Mouse (Mus musculus) urinary bladder, postnatal 14 days (tissue): ENCODE data around the gene Srp9.

ENCODE experiments used
- DNase-seq: peaks from one replicate; pipeline ENCODE4 v3.0.0; 2021; ENCODE audit warnings: low spot score

Gene Srp9

DNA sequence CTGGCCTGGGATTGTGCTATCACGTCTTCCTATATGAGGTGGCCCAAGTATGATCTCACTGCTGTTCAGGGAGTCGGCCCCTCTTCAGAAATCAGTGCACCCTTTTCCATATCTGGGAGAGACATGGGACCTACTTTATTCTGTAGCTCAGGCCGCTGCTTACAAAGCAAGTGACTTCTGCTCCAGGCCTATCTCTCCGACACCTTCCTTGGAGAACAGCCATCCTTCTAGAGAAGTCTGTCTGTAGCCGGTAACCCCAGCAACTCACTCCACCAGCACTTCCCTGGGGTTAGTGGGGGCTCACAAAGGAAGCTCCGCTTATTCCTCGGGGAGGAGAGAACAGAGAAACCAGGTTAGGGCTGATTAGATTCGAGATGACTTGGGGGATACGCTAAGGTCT lies 17.3 kb upstream of the Srp9 start:
- DNase-seq: no peak

DNA sequence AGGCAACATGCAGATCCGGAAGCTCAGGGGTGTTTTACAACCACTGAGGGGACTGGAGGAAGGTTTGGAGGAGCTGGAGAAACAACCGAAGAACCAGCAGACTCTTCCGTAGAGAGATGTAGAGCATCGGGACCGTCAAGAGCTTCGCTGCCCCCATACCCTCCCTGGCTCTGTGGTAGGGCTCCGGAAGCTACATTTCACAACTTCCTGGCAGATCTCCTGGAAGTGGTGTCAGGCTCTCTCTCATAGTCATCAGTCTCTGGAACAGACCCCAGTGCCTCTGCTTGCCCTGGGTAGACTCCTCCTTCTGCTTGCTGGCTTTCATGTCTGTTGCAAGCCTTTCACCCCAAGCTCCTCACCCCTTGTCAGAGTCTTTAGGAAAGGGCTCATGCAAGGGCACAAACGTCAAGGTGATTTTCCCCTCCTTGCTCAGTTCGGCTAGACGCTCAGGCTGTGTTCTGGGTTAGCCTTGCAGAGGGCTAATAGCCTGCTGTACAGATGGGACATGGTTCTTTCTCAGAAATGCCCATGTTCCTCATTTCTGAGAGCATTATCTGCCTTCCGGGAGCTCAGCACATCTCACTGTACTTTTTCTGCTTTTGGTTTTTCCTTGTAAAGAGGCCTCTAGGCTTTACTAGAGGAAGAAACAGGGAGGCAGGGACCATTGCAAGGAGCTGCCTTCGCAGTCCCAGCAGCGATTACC lies 16.0 kb upstream of the Srp9 start:
- peak; percentile 56 for DNase-seq

DNA sequence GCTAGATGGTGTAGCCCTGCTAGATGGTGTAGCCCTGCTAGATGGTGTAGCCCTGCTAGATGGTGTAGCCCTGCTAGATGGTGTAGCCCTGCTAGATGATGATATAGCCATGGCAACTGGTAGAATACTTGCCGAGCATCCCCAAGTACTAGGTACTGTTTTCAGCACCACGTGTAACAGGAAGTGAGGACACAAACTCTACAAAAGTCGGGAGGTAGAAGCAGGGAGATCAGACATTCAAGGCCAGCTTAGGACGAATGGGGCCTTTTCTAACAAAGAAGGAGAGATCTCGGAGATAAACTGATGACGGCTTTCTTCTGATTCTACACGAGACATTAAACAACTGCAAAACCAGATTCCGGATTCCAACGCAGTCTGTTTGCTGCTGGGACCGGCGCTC lies 14.4 kb upstream of the Srp9 start:
- DNase-seq: no peak

DNA sequence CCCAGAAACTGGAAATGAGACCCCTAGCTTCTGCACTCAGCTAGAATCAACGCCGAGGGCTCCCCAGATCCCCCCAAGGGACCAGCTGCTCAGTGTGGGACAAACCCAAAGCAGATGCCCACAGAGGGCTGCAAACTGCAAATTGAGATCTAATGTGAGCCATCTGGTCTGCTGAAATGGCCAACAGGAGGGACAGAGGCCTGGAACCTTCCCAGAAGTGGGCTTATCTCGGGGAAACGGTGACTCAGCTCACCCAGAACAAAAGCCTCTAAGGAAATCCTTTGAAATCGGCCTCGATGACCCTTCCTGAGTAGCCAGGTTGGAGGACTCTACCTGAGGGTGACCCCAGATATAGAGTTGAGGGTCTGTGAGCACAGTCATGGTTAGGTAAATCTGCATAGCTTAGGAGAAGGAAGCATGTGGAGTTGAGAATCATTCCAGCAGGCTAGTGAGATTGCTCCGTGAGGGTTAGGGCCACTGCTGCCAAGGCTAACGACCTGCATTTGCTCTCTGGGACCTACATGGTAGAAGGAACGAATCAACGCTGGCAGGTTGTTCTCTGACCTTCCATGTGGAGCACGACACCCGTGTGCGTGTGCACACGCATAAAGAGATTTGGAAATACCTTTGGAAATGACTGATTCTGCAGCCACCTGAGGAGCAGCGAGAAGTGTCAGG lies 13.7 kb upstream of the Srp9 start:
- peak; percentile 41 for DNase-seq

DNA sequence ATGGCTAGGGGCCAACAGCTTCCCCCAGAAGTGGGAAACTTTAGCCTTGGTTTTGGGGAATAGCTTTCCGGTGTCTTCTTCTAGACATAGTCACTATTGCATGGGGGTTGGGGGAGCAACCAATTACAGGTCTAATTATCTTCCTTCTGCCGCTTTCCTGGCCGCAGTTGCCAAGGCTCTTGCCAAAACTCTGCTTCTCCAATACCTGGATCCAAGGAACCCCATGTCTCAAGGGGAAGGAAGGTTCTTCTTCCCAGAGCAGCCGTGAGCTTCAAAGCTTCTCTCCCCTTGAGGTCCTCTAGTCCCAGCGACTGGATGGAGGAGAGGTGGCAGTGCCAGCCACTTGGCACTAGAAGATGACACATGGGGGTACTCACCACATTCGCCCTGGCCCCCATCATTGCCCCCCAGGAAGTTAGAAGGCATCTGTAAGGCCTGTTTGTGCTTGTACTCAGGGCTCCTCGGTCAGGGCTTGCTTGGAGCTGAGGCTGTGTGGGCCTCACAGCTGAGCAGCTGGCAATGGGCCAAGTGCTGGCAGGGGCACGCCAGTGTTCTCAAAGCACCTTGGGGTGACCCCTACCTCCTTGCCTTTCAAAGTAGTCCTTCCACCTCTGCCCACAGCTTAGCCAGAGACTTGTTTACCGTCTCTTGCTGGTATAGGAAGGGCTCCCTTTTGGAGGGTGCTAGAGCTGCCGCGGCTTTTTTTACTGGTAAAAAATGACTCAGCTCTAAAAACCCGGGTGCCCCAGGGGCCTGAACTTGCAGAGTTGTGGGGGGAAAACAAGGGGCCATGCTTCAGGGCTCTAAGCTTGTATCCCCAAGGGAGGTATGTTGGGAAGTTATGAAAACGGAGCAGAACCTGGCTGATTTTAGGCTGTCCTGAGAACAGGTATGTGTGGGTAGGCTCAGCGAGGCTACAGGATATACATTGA lies 12.9 kb upstream of the Srp9 start:
- peak; percentile 73 for DNase-seq

DNA sequence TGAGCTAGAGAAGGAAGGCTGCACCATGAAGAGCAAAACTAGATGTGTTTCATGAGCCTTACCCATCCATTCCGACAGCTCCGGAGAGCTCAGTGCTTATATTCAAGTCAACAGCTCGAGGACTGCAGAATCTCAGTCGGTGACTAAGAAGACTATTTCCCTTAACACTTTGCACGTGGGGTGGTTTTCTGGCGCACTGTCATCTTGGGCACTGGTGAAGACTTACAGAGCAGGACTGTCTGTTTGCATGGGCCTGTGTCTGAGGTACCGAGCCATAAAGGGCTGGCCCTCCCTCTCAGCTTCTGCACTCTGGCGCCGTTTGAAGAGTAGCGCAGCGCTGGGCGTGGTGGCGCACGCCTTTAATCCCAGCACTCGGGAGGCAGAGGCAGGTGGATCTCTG lies 12.2 kb upstream of the Srp9 start:
- no peak for DNase-seq

DNA sequence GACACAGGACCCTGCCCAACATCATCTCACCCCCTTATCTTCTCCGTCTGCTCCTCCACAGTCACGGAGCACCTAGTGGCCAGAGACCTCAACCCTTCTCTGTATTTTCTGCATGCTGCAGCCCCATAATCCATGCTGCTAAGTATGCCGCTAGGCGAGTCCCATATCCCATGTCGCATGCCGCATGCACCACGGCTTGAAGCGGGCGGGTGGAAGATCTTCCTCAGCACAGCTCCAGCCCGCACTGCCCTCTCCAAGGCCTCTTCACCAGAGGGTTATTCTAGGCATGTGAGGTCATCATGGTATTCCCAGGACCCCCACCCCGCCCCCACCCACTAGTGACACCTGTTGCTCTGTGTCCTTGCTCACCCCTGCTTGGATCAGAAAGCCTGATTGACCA lies 11.4 kb upstream of the Srp9 start:
- no peak for DNase-seq

DNA sequence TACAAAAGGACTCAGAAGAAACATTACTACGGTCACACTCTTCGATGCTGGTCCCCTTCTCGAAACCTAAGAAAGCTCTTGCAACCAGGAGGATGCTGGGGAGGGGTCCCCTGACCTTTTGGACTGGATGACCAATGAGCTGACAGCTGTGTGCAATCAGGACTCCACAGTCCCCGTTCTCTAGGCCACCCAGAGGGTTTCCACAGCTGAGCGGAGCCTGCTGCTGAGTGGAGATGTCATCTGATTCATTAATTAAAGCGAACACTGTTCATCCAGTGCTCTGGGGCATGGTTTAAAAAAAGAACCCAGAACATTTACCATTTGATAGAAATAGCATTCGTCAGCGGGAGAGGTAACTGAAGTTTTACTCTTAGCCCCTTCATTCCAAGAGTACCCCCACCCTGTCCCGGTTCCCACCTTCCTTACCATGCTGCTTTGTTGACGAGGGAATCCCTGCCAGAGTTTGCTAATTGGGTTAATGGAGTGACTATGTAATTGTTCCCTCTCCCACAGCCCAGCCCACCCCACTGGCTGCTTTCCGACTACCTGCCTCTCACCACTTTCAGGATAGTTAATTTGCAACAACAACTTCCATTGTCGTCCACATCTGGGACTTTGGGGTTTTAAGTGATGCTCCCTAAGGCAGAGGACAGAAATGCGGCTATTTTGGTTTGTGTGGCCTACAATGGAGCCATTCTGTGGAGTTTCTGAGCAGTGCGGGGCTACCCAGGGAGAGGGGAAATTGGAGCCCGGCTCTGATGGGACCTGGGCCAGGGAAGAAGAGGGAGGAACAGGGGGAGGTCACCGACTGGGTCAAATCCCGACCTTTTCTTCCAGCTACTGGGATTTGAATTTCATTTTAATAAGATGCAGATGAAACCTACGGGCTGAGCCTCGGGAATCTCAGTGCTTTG lies 10.7 kb upstream of the Srp9 start:
- DNase-seq: no peak

DNA sequence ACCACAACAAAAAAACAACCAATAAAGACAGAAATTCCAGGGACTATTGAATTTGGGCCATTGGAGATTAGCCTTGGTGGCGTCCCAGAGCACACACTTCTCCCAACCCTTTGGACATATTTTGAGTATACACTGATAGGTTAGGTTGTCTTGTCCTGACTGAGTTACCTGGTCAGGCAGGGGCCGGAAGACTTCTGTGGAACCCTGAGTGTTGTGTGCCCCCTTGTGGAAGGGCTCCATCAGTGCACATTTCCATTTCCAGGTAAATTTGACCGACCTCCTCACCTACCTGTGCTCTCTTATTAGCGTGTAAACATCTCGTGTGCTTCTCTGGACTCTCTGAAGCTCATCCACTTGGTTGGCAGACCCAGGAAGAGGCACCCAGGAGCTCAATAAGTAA lies 9.3 kb upstream of the Srp9 start:
- DNase-seq: peak; percentile 61

DNA sequence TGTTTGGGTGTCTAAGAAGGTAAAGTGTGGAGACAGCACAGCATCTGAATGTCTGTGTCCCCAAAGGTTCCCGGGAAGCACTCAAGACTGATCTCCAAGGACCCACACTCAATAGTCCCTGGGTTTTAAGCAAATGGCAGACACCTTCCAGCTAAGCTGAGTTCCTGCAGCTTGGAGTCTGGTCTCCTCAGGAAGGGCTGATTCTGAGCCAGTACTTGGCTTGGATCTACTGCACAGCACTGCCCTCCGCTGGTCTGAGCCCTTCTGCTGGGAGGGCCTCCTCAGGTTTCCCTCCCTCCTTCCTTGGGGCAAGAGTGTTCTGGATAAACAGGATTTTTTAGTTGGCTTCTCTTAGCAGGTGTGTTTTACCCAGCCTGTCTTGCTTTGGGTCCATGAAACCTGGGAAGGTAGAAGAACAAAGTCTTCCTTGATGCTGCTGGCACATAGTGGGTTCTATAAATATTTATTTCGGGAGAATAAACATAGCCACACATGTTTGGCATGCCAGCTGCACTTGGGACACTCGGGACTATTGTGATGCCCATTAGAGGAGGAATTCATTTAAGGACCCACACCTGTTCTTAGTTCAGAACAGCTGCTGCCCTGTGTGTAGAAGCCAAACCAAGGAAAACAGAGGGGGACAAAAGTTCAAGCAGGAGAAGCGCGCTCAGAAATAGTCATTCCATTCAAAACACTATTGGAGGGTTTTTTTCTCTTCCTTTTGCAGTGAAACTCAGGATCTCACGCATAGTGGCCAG lies 8.7 kb upstream of the Srp9 start:
- peak; percentile 76 for DNase-seq

DNA sequence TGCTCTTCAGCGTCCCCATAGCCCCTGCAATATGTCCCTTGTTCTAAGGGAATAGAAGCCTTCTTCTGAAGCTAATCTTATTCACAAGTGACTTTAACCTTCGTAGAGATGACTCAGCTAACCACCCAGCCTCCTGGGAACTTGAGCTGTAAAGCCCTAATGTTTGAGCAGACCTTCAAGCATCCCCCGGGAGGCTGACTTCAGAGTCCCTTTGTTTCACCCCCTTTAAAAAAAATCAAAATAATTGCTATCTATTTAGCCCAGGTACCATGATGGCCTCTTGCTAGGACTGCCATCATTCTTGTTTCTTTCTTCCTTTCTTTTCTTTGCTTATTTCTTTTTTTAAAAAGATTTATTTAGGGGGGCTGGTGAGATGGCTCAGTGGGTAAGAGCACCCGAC lies 2.1 kb upstream of the Srp9 start:
- no peak for DNase-seq

DNA sequence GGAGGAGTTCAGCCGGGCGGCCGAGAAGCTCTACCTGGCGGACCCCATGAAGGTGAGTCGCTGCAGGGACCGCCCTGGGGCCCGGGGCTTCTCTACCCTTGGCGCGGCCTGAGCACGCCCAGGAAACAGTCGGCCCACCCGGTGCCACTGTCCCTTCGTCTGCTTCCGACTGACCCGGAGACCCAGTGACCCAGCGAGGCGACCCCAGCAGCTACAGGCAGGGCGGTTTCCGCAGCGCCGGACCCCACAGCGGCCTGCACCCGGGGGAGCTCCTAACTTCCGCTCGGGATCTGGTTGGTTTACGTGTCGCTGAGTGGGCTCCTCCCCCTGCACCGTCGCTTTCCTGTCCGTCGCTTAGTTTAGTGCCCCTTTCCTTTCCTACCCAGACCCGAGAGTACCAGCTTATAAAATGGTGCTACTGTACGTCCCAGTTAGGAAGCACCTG lies 409 bp downstream of the Srp9 start:
- peak; percentile 82 for DNase-seq

DNA sequence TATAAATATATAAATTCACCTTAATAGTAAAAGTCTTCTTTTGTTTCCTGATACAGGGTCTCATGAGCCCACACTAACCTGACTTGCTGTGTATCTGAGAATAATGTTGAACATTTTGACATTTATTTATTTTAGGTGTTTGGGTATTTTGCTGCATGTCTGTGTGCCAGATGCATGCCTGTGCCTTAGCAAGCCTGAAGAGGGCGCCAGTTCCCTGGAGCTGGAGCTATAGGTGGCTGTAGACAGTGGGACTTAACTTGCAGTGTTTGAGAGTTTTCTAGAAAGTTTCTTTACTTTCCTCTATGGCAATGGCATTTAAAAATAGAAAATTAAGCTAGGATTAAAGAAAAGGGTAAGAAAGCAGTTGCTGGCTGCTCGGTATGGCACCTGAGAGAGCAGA lies 6.3 kb downstream of the Srp9 start:
- no peak for DNase-seq

DNA sequence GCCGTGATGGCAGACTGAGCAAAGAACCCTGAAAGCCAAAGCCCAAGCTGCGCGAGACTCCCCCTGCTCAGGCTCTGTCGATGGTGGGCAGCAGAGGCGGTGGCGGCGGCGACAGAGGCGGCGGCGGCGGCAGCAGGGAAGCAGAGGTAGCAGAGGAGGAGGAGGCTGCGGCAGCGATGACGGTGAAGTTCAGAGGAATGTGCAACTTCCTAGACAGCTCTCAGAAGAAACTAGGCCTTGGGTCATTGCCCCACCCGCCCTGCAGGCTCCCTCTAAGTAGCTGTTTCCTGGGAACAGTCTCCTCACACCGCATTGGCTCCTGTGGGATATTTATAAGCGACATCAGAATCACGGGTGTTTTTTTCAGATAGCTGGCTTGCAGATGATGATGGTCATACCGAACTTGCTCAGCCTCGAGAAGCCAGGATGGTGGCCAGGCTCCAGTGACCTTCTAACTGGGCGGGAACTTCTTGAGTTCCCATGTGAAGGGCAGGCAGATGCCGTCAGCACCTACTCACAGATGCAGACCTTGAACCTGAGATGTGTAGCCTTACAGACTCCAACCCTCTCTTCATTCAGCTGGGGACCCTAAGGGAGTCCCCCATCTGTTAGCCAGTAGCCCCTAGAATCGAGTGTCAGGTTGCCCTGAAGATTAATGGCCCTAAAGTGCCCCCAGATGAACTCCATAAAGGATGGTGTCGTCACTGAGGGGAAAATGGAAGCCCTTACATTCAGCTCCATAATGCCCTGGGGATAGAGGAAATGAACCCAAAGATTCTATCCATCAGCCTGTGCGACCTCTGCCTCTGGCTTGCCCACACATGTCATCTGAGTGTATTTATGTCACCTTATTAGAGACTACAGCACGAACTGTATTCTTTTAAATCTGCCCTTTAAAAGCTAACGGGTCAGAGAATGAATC lies 12.9 kb downstream of the Srp9 start:
- no peak for DNase-seq

DNA sequence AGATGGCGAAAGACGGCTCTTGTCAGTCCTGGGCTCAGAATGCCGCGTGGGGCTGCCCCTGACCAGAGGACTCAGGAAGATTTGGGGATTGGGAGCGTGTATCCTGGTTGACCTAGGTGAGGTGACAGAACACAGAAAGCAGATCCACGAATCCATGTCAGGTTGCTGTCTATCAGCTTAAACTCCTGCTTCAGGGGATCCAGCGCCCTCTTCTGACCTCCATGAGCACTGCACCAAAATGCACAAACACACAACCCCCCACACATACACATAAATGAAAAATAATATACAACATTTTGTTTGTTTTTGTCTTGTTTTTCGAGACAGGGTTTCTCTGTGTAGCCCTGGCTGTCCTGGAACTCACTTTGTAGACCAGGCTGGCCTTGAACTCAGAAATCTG lies 13.6 kb downstream of the Srp9 start:
- DNase-seq: no peak

DNA sequence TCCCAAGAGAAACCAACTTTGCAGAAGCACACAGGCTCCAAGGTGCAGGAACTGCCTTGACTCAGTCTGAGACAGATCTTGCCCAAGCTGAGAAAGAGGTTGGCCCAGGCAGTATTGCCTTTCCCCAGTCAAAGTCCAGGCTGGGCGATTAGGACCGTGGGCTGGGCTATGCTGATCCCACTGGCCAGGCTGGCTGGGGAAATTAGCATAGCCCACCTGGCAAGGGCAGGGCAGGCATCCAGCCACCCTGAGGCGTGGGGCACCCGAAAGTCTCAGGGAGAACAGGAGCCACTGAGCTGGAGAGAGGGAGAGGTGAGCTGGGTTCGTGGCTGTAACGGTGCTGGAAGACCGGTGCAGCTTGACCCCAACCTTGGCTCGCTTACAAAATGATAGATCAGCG lies 15.4 kb downstream of the Srp9 start:
- DNase-seq: no peak

DNA sequence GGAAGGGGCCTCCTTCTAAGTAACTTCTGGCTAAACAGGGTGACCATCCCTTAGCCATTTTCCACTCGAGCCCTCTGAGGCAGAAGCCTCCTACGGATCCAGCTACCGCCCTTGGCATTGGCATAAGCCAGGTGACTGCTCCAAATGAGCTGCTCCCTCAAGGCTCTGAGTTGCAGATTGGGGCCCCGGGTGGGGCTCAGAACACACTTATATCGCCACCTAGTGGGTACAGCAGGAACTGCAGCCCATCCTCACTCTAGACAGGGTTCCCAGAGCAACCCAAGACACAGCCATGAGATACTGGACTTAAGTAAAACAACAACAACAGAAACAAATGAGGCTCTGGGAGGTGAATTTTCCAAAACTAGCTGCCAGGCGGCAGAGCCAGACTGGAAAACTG lies 15.8 kb downstream of the Srp9 start:
- peak; percentile 79 for DNase-seq

DNA sequence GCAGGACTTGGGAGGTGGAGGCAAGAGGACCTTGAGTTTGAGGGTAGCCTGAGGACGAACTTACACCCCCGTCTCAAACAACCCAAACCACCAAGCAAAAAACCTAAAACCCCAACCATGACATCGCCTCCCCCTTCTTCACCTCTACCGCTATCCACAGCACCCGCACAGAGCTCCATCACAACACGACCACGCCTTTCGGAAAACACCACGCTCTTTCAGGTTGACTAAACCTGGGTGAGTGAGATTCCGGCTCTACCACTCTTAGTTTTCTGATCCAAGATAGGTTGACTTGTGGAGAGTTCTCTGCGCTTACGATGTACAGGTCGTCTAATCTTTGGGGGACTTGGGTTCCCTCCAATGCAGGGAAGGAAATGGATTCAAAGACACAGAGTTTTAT lies 18.2 kb downstream of the Srp9 start:
- no peak for DNase-seq

DNA sequence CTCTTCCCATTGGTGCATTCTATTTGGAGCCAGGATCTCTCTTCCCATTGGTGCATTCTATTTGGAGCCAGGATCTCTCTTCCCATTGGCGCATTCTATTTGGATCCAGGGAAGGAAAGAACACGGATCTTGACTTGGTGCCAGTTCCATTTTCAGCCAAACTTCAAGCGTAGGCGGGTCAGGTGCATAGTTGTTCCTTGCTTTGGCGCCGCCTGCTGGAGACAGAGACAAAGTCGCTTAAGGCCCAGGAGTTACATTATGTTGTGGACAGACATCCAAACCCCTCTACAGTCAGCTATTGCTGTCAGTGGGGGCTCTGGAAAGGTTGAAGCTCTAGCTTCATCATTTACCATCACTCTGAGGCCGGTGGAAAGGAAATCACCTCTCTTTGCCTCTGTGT lies 18.8 kb downstream of the Srp9 start:
- no peak for DNase-seq

DNA sequence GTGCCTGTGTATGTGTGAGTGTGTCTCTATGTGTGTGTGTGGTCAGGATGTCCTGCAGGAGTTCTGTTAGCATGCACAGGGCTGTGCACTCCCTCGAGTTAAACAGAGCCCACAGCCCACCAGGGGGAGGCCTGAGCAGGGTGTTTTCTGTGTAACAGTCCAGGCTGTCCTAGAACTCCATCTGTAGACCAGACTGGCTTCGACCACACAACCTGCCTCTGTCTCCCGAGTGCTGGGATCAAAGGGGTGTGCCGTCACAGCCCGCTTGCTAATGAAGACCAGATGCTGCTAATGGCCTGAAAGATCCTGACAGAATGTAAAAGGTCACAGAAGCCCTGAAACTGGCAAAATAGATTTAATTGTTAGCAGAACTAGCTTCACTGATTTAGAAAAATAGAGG lies 21.0 kb downstream of the Srp9 start:
- no peak for DNase-seq
